Mouse (Mus musculus): ENCODE measurements at regions not wholly inside any gene's neighbourhood (a gene's known extent, or its start where the extent isn't known, plus 50 kb on each side); places are given as distances from the start of the nearest gene placed in this dataset.

GRCm38 (mm10) chr4:21267302-21267701 is 418.5 kb downstream of the Prdm13 start:
- no peaks in the 10 kb centered on the region for H3K36me3 ChIP-seq (replicated peaks; ENCODE audit: low read length)
- no peaks in the 10 kb centered on the region for H3K9me3 ChIP-seq
- TF ChIP-seq GATA1 (IDR thresholded peaks at IDR 0.05; ENCODE audit: borderline replicate concordance, low read length) (no peak), FLI1 (IDR thresholded peaks at IDR 0.05; ENCODE audit: low read length) (no peak)
- H3K4me3 ChIP-seq (replicated peaks): no peak overlapping the region
- no peaks in the 10 kb centered on the region for H3K27me3 ChIP-seq (replicated peaks)
- H3K4me1 ChIP-seq: no peaks in the 10 kb centered on the region

- H3K36me3 ChIP-seq (replicated peaks; ENCODE audit: low read length): no peaks in the 10 kb centered on the region
- no peaks in the 10 kb centered on the region for H3K27me3 ChIP-seq (replicated peaks)
- no peaks in the 10 kb centered on the region for H3K4me1 ChIP-seq
- TF ChIP-seq FLI1 (IDR thresholded peaks at IDR 0.05; ENCODE audit: low read length) (no peak), GATA1 (IDR thresholded peaks at IDR 0.05; ENCODE audit: borderline replicate concordance, low read length) (no peak)
- H3K9me3 ChIP-seq: no peaks in the 10 kb centered on the region
- H3K4me3 ChIP-seq (replicated peaks): no peak overlapping the region
These were observed 418.9 kb downstream of the Prdm13 start for GRCm38 (mm10) chr4:21266886-21267285.

- Histone ChIP-seq H3K4me1 (no peaks in the 10 kb centered on the region), H3K9me3 (no peaks in the 10 kb centered on the region), H3K36me3 (replicated peaks; ENCODE audit: low read length) (no peaks in the 10 kb centered on the region), H3K27me3 (replicated peaks) (no peaks in the 10 kb centered on the region), H3K4me3 (replicated peaks) (no peak overlapping the region)
- TF ChIP-seq FLI1 (IDR thresholded peaks at IDR 0.05; ENCODE audit: low read length) (no peak), GATA1 (IDR thresholded peaks at IDR 0.05; ENCODE audit: borderline replicate concordance, low read length) (no peak)
These were observed 435.4 kb downstream of the Prdm13 start for GRCm38 (mm10) chr4:21250396-21250795.

- Histone ChIP-seq H3K36me3 (replicated peaks; ENCODE audit: low read length) (no peaks in the 10 kb centered on the region), H3K9me3 (no peaks in the 10 kb centered on the region), H3K4me1 (no peaks in the 10 kb centered on the region), H3K4me3 (replicated peaks) (no peak overlapping the region), H3K27me3 (replicated peaks) (no peaks in the 10 kb centered on the region)
- TF ChIP-seq FLI1 (IDR thresholded peaks at IDR 0.05; ENCODE audit: low read length): no peak
- TF ChIP-seq GATA1 (IDR thresholded peaks at IDR 0.05; ENCODE audit: borderline replicate concordance, low read length): no peak
These were observed 463.1 kb downstream of the Prdm13 start for GRCm38 (mm10) chr4:21222631-21223030.

GRCm38 (mm10) chr4:21207617-21208016 is 478.1 kb downstream of the Prdm13 start:
- no peaks in the 10 kb centered on the region for H3K27me3 ChIP-seq (replicated peaks)
- no peaks in the 10 kb centered on the region for H3K4me1 ChIP-seq
- TF ChIP-seq GATA1 (IDR thresholded peaks at IDR 0.05; ENCODE audit: borderline replicate concordance, low read length): no peak
- TF ChIP-seq FLI1 (IDR thresholded peaks at IDR 0.05; ENCODE audit: low read length): no peak
- no peaks in the 10 kb centered on the region for H3K36me3 ChIP-seq (replicated peaks; ENCODE audit: low read length)
- no peak overlapping the region for H3K4me3 ChIP-seq (replicated peaks)
- H3K9me3 ChIP-seq: no peaks in the 10 kb centered on the region

GRCm38 (mm10) chr4:21195620-21196019 is 490.1 kb downstream of the Prdm13 start:
- no peaks in the 10 kb centered on the region for H3K27me3 ChIP-seq (replicated peaks)
- H3K36me3 ChIP-seq (replicated peaks; ENCODE audit: low read length): no peaks in the 10 kb centered on the region
- no peak overlapping the region for H3K4me3 ChIP-seq (replicated peaks)
- no peak for TF ChIP-seq FLI1 (IDR thresholded peaks at IDR 0.05; ENCODE audit: low read length)
- TF ChIP-seq GATA1 (IDR thresholded peaks at IDR 0.05; ENCODE audit: borderline replicate concordance, low read length): no peak
- no peaks in the 10 kb centered on the region for H3K4me1 ChIP-seq
- peaks cover 11% of the 10 kb centered on the region for H3K9me3 ChIP-seq

GRCm38 (mm10) chr4:21173789-21174188 is 512.0 kb downstream of the Prdm13 start:
- no peaks in the 10 kb centered on the region for H3K27me3 ChIP-seq (replicated peaks)
- H3K4me3 ChIP-seq (replicated peaks): no peak overlapping the region
- TF ChIP-seq FLI1 (IDR thresholded peaks at IDR 0.05; ENCODE audit: low read length): no peak
- no peak for TF ChIP-seq GATA1 (IDR thresholded peaks at IDR 0.05; ENCODE audit: borderline replicate concordance, low read length)
- H3K9me3 ChIP-seq: no peaks in the 10 kb centered on the region
- no peaks in the 10 kb centered on the region for H3K36me3 ChIP-seq (replicated peaks; ENCODE audit: low read length)
- no peaks in the 10 kb centered on the region for H3K4me1 ChIP-seq

- TF ChIP-seq FLI1 (IDR thresholded peaks at IDR 0.05; ENCODE audit: low read length) (no peak), GATA1 (IDR thresholded peaks at IDR 0.05; ENCODE audit: borderline replicate concordance, low read length) (no peak)
- Histone ChIP-seq H3K36me3 (replicated peaks; ENCODE audit: low read length) (no peaks in the 10 kb centered on the region), H3K27me3 (replicated peaks) (no peaks in the 10 kb centered on the region), H3K4me1 (no peaks in the 10 kb centered on the region), H3K4me3 (replicated peaks) (no peak overlapping the region), H3K9me3 (no peaks in the 10 kb centered on the region)
These were observed 512.7 kb downstream of the Prdm13 start for GRCm38 (mm10) chr4:21173019-21173418.

GRCm38 (mm10) chr4:21170734-21171133 is 515.0 kb downstream of the Prdm13 start:
- Histone ChIP-seq H3K4me3 (replicated peaks) (no peak overlapping the region), H3K4me1 (no peaks in the 10 kb centered on the region), H3K36me3 (replicated peaks; ENCODE audit: low read length) (no peaks in the 10 kb centered on the region), H3K9me3 (no peaks in the 10 kb centered on the region), H3K27me3 (replicated peaks) (no peaks in the 10 kb centered on the region)
- TF ChIP-seq FLI1 (IDR thresholded peaks at IDR 0.05; ENCODE audit: low read length) (no peak), GATA1 (IDR thresholded peaks at IDR 0.05; ENCODE audit: borderline replicate concordance, low read length) (no peak)

- Histone ChIP-seq H3K4me1 (no peaks in the 10 kb centered on the region), H3K9me3 (no peaks in the 10 kb centered on the region), H3K36me3 (replicated peaks; ENCODE audit: low read length) (no peaks in the 10 kb centered on the region), H3K4me3 (replicated peaks) (no peak overlapping the region), H3K27me3 (replicated peaks) (no peaks in the 10 kb centered on the region)
- TF ChIP-seq GATA1 (IDR thresholded peaks at IDR 0.05; ENCODE audit: borderline replicate concordance, low read length) (no peak), FLI1 (IDR thresholded peaks at IDR 0.05; ENCODE audit: low read length) (no peak)
These were observed 523.6 kb downstream of the Prdm13 start for GRCm38 (mm10) chr4:21162124-21162523.

GRCm38 (mm10) chr4:21125892-21126291 is 559.9 kb downstream of the Prdm13 start:
- TF ChIP-seq FLI1 (IDR thresholded peaks at IDR 0.05; ENCODE audit: low read length) (no peak), GATA1 (IDR thresholded peaks at IDR 0.05; ENCODE audit: borderline replicate concordance, low read length) (no peak)
- Histone ChIP-seq H3K9me3 (peaks cover 5% of the 10 kb centered on the region; the same call in 1 of the 2 replicates), H3K4me3 (replicated peaks) (no peak overlapping the region), H3K27me3 (replicated peaks) (no peaks in the 10 kb centered on the region), H3K4me1 (no peaks in the 10 kb centered on the region), H3K36me3 (replicated peaks; ENCODE audit: low read length) (no peaks in the 10 kb centered on the region)
